Mouse (Mus musculus) thymus, postnatal 36 days (tissue): ENCODE data around the gene Prkacb.
"Not testable (repeated sequence)": the region's sequence is repeated elsewhere in the genome, so short reads cannot be mapped to it uniquely, and the experiment has no call there.

Experiments used
- DNase-seq, 2 experiments: peaks; one replicate each; pipeline ENCODE4 v3.0.0; 2022; ENCODE audit warnings: mixed read lengths in 2 of 2

Prkacb gene

DNA sequence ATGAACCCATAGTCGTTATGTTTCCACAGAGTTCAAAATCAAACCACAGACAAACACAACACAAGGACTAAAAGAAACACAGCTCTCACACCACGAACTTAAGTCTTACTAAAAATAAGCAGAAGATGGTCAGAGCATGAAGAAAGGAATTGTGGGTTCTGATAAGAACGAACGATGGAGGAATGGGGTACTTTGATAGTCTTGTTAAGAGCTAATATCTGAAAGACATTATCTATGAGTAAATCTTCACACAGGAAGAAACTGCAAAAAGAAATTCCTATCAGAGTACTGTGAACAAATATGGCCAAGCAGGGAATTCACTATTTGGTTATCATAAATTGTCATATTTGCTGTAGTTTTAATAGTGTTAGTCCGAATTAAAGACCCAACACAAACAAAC, 36.1 kb downstream of the Prkacb start:
- DNase-seq = no peak

GRCm38 (mm10) chr3:146770853-146771252, 41.9 kb downstream of the Prkacb start:
- no peak for DNase-seq

DNA sequence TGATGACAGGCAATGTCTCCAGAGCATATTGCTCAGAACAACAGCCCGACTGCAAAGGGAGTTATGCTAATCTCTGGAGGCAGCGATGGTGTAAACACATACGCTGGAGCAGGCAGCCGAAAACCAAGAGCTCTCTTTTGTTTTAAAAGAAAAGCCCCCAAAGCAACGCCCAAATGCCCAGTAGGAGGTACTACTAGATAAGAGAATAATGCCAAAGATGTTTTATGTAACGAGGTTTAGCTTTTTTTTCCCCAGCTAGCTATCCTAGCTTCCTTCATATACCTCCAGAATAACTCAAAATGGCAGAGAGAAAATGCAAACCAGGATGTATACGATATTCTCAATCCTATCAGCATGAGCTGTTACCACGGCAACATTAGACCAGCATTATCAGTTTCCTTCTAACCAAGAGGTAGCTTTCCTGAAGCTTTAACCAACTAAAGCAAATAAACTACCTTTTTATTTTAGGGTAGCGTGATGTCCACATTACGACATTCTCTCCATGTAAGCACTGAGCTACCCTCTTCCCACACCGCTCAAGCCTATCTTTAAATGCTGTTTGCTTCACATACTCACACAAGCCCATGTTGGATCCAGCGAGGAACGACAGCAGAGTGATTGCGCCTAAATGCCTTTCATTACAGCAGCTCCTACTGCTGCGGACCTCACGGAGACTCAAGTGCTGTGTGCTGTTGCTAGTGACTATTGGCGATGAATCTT, 42.7 kb downstream of the Prkacb start:
- no peak for DNase-seq

- DNase-seq = no peak
These were observed 43.2 kb downstream of the Prkacb start for GRCm38 (mm10) chr3:146769569-146769939.

DNA sequence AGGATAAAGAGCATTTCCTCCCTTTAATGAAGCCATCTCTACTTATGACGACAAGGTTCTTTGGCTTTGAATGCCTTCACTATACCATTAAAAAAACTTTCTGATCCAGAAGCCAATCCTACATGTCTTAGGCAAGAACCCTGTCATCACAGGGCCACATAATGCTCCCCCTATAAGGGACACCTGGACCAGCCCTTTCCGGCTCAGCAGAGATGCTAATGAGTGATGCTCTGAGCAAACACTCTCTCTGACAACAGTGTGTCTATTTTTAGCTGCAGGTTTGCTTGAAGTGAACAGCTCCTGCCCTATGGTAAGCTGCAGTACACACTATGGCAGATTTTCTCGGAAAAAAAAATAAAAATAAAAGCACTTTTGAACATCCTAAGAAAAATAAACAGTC, 43.9 kb downstream of the Prkacb start:
- no peak for DNase-seq

- no peak for DNase-seq
These were observed 44.4 kb downstream of the Prkacb start for GRCm38 (mm10) chr3:146768360-146768759.

DNA sequence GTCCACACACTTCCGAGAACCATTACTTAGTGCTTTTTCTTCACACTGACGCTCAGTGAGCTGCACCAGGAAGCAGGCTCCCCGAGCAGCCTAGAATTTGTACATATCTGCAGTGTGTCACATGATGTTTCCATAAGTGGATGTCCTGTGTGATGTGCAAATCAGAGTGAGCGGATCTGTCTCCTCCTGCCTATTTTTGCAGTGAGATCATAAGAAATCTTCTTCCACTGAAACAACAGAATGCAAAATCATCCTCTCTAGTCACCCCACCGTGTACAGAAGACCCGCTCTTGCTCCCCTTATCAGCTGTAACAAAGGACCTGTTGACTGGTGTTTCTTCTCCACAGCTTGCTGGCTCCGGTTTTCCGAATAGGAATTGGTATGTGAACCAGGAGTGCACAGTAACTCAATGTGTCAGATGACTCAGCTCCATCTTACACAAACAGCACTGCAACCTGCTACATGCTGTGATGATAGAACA, 46.0 kb downstream of the Prkacb start:
- no peak for DNase-seq

- no peak for DNase-seq
These were observed 46.7 kb downstream of the Prkacb start for GRCm38 (mm10) chr3:146766071-146766605.

- DNase-seq = no peak
These were observed 47.8 kb downstream of the Prkacb start for GRCm38 (mm10) chr3:146764871-146765529.

DNA sequence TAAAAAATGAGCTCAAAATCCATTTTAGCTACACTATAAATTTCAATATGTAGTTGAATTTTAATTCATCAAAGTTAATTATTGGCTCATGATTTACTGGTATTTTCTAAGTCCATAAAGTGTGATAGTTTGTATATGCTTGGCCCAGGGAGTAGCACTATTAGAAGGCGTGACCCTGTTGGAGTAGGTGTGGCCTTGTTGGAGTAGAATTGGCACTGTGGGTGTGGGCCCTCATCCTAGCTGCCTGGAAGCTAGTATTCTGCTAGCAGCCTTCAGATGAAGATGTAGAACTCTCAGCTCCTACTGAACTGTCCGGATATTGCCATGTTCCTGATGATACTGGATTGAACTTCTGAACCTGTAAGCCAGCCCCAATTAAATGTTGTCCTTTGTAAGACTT, 49.7 kb downstream of the Prkacb start:
- DNase-seq = not testable (repeated sequence)

DNA sequence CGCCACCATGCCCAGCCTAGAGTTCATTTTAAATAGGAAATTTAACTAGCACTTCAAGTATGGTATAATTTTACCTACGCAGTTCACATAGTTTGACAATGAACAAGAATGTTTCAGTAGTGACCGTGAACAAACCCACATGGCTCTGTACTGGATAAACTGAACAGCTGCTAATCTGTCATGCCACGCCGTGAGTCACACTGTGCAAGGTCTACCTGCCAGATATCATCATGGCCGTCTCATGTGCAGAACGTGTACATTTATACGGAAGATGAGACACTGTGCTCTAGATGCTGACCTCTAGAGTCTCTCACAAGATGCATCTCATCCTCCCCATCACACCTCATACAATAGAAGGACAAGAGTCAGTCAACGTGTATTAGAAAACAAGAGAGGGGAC, 51.5 kb downstream of the Prkacb start:
- DNase-seq = no peak

DNA sequence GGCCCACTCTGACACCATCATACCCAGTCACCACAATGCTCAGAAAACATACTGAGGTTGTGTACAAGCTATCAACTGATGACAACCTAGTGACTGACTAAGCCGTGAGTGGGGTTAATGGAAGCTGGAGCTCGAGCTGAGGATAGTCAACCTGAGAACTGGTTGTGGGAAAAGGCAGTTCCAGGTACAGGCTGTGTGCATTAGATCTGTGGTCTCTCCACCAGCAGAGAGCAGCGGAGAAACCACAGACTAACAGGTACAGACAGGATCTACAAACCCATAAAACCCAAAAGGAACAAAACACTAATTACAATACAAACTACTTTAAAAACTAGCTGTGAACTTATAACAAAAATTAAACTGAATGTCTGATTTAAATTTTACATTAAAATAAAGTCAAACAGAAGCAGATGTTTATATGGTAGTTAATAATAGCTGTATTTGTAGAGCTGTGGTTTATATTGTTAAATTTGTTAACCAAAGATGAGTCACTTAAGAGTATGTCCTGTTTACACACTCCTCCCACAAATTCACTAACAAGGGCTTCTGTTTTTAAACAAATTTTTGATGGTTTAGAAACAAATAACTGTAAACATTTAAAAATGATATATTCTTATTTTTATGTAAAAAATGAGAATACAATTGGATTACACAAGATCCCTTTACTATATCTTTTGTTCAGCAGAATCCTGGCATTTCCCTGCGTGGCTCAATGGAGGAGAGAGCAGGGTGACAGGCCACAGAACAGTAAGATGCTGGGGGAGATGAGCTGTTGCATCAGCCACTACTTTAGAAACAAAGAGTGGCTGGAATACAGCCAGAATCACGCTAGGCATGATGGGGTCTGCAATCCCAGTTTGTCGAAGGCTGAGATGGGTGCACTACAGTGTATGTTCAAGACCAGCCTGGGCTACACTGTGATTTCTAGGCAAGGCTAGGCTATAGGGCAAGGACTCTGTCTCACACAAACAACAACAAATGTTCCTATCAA, 54.5 kb downstream of the Prkacb start:
- no peak for DNase-seq

- DNase-seq = no peak
These were observed 58.5 kb downstream of the Prkacb start for GRCm38 (mm10) chr3:146754270-146754669.

DNA sequence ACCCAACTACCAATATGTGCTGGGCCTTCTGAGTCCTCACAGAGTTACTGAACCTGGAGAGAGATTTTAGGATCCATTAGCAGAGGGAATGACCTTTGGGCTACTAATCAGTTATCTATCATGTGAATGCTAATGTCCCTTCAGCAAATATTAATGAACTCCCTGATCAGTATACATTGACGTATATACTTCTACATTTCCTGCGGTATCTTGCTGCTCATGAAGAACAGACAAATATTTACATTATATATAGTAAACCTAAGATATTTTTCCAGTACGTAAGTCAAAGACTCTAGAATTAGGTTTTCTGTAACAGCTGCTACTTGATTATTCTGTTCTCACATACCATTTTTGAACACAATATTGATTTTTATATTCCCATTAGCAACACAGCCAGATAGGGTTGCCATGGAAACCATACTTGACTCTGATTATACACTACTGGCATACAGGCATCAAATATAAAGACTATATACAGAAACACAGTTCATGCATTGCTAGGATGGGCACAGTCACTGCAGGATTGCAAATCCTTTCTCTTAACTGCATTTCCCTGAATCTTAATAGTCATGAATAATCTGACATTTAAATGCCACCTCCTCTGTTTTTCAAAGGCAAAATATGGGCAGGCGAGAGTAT, 71.1 kb downstream of the Prkacb start:
- DNase-seq = no peak

DNA sequence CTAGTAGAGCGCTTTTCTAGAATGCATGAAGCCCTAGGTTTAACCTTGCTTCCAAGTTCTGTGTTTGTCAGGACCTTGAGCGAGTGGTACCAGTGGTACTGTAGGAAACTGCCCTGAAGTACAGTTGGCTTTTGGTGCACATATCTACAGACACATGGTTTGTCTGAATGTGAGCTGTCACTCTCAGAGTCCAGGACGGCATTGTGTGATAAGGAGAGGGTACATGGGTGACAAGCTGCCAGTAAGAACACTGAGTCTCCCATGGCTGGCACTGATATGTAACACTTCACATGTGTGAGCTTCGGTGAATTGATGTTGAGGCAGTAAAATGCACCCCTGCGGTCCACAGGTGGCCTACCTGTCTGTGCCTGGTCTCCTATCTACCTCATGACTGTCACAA, 71.6 kb downstream of the Prkacb start:
- no peak for DNase-seq

DNA sequence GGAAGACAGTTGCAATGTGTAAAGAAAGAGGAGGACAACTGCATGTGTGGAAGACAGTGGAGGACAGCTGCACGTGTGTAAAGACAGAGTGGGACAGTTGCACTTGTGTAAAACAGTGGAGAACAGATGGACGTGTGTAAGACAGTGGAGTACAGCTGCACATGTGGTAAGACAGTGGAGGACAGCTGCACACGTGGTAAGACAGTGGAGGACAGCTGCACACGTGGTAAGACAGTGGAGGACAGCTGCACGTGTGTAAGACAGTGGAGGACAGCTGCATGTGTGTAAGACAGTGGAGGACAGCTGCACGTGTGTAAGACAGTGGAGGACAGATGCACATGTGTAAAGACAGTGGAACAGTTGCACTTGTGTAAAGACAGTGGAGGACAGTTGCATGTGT, 76.6 kb downstream of the Prkacb start:
- not testable (repeated sequence) for DNase-seq

DNA sequence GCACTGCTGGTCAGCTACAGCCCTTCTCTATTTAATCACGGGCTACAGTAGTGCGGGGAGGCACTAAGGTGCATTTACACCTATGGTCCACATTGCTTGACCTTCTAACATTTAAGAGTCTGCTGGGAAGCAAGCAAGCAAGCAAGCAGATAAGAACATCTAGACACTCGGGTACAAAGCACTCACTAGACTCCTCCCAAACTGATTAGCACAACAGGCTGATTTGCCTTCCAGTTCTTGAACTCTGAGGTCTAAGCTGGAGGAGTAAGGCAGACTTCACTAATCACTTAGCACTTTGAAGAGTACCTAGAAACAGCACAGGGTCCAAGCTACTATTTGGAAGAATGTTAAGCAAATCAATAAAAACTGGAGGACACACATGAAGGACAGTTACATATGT, 77.1 kb downstream of the Prkacb start:
- DNase-seq = no peak

DNA sequence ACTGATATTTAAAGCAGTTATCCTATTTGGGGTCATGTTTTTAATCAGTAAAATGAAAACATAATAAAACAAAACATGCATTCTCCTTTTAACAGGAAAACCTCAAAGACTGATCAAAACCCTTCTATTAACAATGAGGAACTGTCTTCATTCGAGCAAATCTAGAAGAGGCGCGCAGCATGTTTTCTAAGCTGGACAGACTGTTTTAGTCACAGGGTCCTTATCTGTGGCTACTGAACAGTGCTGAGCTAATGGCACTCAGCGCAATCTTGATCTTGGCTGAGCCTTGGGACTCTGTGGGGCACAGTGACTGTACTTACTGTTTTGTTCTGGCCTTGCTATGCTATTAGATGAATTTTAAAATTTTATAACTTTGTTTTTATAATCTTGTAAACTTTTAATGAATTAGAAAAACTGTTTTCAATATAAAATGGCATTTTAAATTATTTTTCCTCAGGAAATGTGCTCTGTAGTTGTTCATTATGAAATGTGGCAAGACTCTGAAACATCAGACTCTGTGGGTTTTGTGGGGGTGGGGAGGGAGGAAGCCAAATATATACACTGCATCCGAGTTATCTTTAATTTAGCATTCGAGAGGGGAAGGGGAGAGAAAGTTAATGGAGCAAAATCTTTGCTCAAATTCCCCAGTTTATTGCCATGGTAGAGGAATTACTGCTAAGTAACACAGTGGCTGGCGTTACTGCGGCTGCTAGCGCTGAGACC, 77.7 kb downstream of the Prkacb start:
- no peak for DNase-seq

DNA sequence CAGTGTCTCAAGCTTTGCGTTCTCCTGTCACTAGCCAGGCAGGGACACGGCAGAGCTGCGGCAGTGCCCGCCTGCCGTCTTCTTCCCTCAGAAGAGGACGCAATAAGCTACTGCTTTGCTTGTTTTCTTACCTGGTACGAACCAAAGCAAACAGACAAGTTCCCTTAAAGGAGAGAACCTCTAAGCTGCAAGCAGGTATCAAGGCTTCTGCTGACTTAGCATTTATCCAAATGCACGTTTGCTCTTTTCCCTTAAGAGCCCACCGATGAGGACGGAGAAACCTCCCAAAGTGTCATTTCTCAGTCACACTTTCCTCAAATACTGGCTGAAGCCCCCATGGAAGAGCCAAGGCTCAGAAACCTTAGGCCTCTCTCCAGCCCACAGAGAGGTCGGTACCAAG, 81.3 kb downstream of the Prkacb start:
- no peak for DNase-seq

- no peak for DNase-seq
These were observed 89.8 kb downstream of the Prkacb start for GRCm38 (mm10) chr3:146723037-146723436.

- DNase-seq = no peak
These were observed 93.1 kb downstream of the Prkacb start for GRCm38 (mm10) chr3:146719696-146720095.

DNA sequence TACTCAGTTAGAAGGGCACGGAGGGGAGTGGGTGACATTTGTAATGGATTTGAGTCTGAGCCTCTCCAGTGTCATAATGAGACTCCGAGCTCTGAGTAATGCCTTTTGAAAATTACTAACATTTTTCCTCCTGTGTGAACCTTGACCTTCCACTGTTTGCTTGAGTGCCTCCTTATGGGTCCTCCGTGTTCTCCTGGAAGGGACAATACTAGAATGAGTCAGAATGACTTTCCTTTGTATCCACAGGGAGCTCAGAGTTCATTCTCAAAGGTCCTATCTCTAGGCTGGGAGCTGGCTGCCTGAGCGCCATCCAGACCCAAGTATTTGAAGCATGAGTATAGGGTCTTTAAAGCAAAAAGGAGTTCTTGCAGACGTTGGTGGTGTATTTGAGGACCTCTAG, 94.5 kb downstream of the Prkacb start:
- DNase-seq = no peak
